Mouse (Mus musculus) telencephalon, adult 2 months (tissue): ENCODE data around the gene 5430402E10Rik.
"Not testable (repeated sequence)": the region's sequence is repeated elsewhere in the genome, so short reads cannot be mapped to it uniquely, and the experiment has no call there.

Source experiments
- DNase-seq: peaks from one replicate; pipeline ENCODE4 v3.0.0-alpha.2; 2011; ENCODE audit warnings: low read depth, low spot score

The 5430402E10Rik gene

DNA sequence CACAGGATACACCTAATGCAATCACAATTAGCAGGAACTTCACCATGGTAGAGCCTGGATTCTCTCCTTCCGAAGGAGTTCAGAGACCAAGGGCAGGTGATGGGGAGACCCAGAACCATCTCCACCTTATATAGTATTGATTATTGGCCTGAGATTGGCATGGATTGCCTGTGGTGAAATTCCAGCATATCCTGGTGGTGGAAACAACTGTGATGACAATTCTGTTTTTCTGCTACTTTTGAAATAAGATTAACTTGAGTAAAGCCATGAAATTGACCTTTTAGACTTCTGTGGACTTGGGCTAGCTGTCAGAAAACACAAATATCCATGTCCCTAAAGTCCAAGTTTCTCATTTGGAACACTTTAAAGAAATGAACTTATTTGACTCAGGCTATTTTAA lies at the start of gene 5430402E10Rik:
TSS of gene 5430402E10Rik (minus strand) at position 101 of the 400 bp plus-strand sequence.
- DNase-seq = not testable (repeated sequence)

DNA sequence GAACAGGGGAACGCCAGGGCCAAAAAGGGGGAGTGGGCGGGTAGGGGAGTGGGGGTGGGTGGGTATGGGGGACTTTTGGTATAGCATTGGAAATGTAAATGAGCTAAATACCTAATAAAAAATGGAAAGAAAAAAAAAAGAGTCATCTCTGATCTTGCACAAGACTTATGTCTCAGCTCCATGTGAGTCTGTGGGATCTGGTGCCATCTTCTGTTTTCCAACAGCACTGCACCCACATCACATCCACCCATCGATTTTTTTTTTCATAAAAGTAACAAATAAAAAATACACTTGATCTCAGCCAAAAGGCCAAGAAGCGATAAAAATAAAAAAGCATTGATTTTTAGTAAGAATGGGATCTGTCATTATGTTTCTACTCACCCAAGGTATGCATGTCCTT lies 44.8 kb downstream of the 5430402E10Rik start:
- DNase-seq = not testable (repeated sequence)
